Mouse (Mus musculus): ENCODE measurements around the gene Lrriq3. TPM values are rescaled to one million over a fixed set of nuclear protein-coding genes. Genes with fewer than 3 reads are reported as not detected.

Lrriq3 gene
- polyA plus RNA-seq, 1 experiment from 2014 or later = 0.64 TPM

DNA sequence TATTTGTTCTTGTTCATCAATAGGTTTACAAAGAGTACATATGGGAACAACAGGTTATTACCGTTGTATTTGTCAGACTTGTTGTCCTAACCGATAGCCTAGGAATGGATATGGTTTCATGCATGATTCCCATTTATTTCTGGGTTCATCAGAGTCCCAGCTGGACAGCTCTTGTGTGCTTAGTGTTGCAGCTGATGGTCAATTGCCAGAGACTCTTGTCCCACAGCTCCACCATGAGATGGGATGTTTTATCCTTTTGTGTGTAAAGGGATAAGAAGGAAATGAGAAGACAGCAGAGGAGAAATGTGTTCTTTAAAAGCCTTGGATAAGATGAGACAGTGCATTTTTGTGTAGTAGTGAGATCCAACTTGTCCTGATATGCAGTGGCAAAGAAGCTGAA lies 93.2 kb downstream of the Lrriq3 start:
- H3K9me3 ChIP-seq (ENCODE audit: control insufficient read depth, low read depth, low read length) = no peaks in the 10 kb centered on the region
- no peak overlapping the region for H3K27ac ChIP-seq (ENCODE audit: low read length)
- no peak overlapping the region for H3K9ac ChIP-seq (replicated peaks; ENCODE audit: low read depth, low read length)
- no peaks in the 10 kb centered on the region for H3K4me1 ChIP-seq (ENCODE audit: control insufficient read depth, insufficient read depth, low read length)
- H3K4me2 ChIP-seq (replicated peaks; ENCODE audit: low read depth, low read length) = no peak overlapping the region
- 78% methylated on average over 2 of the region's 2 CpGs for WGBS
- no peaks in the 10 kb centered on the region for H3K27me3 ChIP-seq (ENCODE audit: control insufficient read depth, insufficient read depth, low read length)
- no peak overlapping the region for H3K4me3 ChIP-seq (ENCODE audit: low read depth, low read length)
- ATAC-seq (ENCODE audit: insufficient number of reproducible peaks, insufficient read depth, low FRiP score, low read depth) = no peak
- no peaks in the 10 kb centered on the region for H3K36me3 ChIP-seq (ENCODE audit: control insufficient read depth, insufficient read depth, low read length)

DNA sequence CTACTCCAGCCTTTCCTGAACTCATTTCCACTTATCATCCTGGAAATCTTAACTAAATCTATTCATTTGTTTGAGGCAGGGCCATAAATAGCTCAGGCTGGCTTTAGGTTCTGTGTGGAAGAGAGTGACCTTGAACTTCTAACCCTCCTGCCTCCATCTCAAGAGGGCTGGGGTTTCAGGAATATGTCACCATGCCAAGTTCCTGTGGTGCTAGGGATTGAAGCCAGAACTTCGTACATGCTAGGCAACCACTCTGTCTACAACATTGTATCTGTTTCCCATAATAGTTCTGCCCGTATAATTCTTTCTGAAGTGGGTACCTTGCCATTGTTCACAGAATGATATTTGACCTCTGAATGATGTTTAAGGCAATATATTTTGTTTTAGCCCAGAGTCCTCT lies 95.6 kb downstream of the Lrriq3 start:
- H3K4me1 ChIP-seq (ENCODE audit: control insufficient read depth, insufficient read depth, low read length) = no peaks in the 10 kb centered on the region
- ATAC-seq (ENCODE audit: insufficient number of reproducible peaks, insufficient read depth, low FRiP score, low read depth) = no peak
- H3K4me2 ChIP-seq (replicated peaks; ENCODE audit: low read depth, low read length) = no peak overlapping the region
- 80% methylated on average over 2 of the region's 2 CpGs for WGBS
- no peaks in the 10 kb centered on the region for H3K27me3 ChIP-seq (ENCODE audit: control insufficient read depth, insufficient read depth, low read length)
- H3K9ac ChIP-seq (replicated peaks; ENCODE audit: low read depth, low read length) = no peak overlapping the region
- no peaks in the 10 kb centered on the region for H3K36me3 ChIP-seq (ENCODE audit: control insufficient read depth, insufficient read depth, low read length)
- H3K9me3 ChIP-seq (ENCODE audit: control insufficient read depth, low read depth, low read length) = no peaks in the 10 kb centered on the region
- no peak overlapping the region for H3K4me3 ChIP-seq (ENCODE audit: low read depth, low read length)
- H3K27ac ChIP-seq (ENCODE audit: low read length) = no peak overlapping the region

DNA sequence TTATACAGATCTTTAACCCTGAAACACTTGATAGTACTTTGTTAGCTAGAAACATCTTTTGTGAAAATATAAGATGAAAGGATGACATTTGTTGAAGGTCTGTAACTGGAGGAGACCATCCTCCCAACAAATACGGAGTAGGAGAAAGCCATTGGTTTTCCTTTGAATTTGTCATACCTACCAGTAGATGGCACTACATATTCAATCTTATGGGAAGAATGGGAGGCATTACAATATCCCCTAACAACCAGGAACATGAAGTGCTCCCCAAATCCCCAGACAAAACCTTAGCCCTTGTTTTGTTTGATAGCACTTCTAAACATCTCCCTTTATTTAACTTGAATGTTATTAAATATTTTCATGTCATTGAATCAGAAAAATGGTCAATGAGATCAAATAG lies 141.7 kb downstream of the Lrriq3 start:
- WGBS = 0% methylated on average over 1 of the region's 1 CpGs
- Histone ChIP-seq H3K9ac (replicated peaks; ENCODE audit: low read depth, low read length) (no peak overlapping the region), H3K4me1 (ENCODE audit: control insufficient read depth, insufficient read depth, low read length) (no peaks in the 10 kb centered on the region), H3K27me3 (ENCODE audit: control insufficient read depth, insufficient read depth, low read length) (no peaks in the 10 kb centered on the region), H3K4me3 (ENCODE audit: low read depth, low read length) (no peak overlapping the region), H3K36me3 (ENCODE audit: control insufficient read depth, insufficient read depth, low read length) (no peaks in the 10 kb centered on the region), H3K9me3 (ENCODE audit: control insufficient read depth, low read depth, low read length) (no peaks in the 10 kb centered on the region), H3K4me2 (replicated peaks; ENCODE audit: low read depth, low read length) (no peak overlapping the region), H3K27ac (ENCODE audit: low read length) (no peak overlapping the region)
- no peak for ATAC-seq (ENCODE audit: insufficient number of reproducible peaks, insufficient read depth, low FRiP score, low read depth)

DNA sequence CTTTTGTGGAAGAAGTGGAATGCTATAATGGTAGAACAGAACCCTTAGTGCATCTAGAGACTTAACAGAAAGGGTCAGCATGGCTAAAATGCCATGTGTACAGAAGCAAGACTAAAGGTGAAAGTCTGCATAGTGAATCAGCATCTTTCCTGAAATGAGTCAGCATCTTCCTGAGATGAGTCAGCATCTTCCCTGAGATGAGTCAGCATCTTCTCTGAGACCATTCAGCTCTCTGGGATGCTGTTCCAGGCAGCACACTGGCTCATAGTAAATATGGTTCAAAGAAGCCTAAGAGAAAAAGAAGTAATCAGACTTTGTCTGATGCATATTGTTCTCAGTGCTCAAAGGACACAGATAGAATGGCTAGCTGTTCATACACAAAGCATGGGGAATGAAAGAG lies 142.3 kb downstream of the Lrriq3 start:
- no peak overlapping the region for H3K27ac ChIP-seq (ENCODE audit: low read length)
- no peak overlapping the region for H3K4me2 ChIP-seq (replicated peaks; ENCODE audit: low read depth, low read length)
- H3K9me3 ChIP-seq (ENCODE audit: control insufficient read depth, low read depth, low read length) = no peaks in the 10 kb centered on the region
- no peaks in the 10 kb centered on the region for H3K4me1 ChIP-seq (ENCODE audit: control insufficient read depth, insufficient read depth, low read length)
- no peaks in the 10 kb centered on the region for H3K36me3 ChIP-seq (ENCODE audit: control insufficient read depth, insufficient read depth, low read length)
- no peak for ATAC-seq (ENCODE audit: insufficient number of reproducible peaks, insufficient read depth, low FRiP score, low read depth)
- H3K27me3 ChIP-seq (ENCODE audit: control insufficient read depth, insufficient read depth, low read length) = no peaks in the 10 kb centered on the region
- H3K4me3 ChIP-seq (ENCODE audit: low read depth, low read length) = no peak overlapping the region
- H3K9ac ChIP-seq (replicated peaks; ENCODE audit: low read depth, low read length) = no peak overlapping the region

Other genes with a start within 250 kb of the Lrriq3 start
- gene Tnni3k, start 38.0 kb upstream of the Lrriq3 start, polyA plus RNA-seq (2014; fragmentation: Nextera tagmentation; extraction: Ambion mirVana) = not detected in 2 replicates
- gene Fpgt, start within 50 bp of the Lrriq3 start, polyA plus RNA-seq (2014; fragmentation: Nextera tagmentation; extraction: Ambion mirVana) = 15.3 and 19.8 TPM in 2 replicates

All from stomach, embryonic 14.5 days (tissue).